Mouse (Mus musculus): Measurements from ENCODE around the gene Sept1. TPM values are rescaled to one million over a fixed set of nuclear protein-coding genes. Genes with fewer than 3 reads are reported as not detected.

Gene Sept1
- polyA plus RNA-seq, 1 experiment from 2014 or later, result 22.2 TPM

DNA sequence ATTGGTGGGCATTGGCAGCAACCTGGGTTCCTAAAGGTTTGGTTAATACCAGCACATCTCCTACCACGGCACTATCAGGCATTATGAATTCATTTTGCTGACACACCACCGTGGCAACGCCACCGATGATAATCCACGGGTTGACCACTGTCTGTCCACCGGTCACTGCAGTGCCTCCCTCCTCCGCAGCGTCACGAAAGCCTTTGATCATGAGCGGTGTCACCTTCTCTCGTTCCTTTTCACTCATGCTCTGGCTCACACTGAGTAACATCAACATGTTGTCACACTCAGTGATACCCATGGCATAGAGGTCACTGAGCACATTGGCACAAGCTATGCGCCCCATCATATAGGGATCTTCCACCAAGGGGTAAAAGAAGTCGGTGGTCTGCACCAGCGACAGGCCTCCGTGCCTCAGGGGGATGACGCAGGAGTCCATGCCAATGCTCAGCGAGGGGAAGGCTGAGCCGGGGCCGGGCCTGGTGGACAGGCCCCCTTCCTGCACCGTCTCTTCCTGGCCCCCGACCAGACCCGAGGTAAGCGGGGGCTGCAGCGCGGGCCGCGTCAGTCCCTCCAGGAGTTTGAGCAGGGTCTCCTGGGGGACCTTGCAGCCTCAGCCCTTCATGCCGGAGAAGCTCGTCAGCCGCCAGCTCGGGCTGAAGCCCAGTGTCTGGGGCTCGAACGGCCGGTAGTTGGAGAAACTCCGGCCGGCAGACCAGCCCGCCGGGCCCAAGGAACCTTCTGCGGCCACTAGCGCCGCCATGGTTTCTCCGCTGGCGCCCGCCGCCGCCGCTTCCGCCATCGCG, 40.4 kb upstream of the Sept1 start:
- peak overlapping the region; percentile 88 for H3K9ac ChIP-seq (ENCODE audit: low read length)
- peak overlapping the region; percentile 78 to 81 for H3K27ac ChIP-seq (replicated peaks in 1 of 2; ENCODE audit: control insufficient read depth in 1 of 2, insufficient read depth in 1 of 2, low read depth in 2 of 2, low read length in 2 of 2)
- 11% methylated on average over 50 of the region's 50 CpGs for WGBS
- peak overlapping the region; percentile 66 to 78 for H3K4me3 ChIP-seq (ENCODE audit: control insufficient read depth in 1 of 2, insufficient read depth in 1 of 2, low read depth in 1 of 2, low read length in 2 of 2)
- peaks cover 11 to 15% of the 10 kb centered on the region in 2 experiments for H3K4me1 ChIP-seq (ENCODE audit: control insufficient read depth in 2 of 2, insufficient read depth in 2 of 2, low read length in 2 of 2)
- H3K27me3 ChIP-seq (ENCODE audit: control insufficient read depth, insufficient read depth, low read length), result no peaks in the 10 kb centered on the region
- H3K36me3 ChIP-seq (ENCODE audit: control insufficient read depth, insufficient read depth, low read length), result peaks cover 11% of the 10 kb centered on the region
- H3K4me2 ChIP-seq (ENCODE audit: low read length), result peak overlapping the region; percentile 86
- peaks cover 4% of the 10 kb centered on the region; the same call in 1 of the 2 replicates for H3K9me3 ChIP-seq (ENCODE audit: control insufficient read depth, low read length)
- ATAC-seq (ENCODE audit: insufficient number of reproducible peaks, insufficient read depth, low FRiP score, low read depth), result peak; percentile 66

DNA sequence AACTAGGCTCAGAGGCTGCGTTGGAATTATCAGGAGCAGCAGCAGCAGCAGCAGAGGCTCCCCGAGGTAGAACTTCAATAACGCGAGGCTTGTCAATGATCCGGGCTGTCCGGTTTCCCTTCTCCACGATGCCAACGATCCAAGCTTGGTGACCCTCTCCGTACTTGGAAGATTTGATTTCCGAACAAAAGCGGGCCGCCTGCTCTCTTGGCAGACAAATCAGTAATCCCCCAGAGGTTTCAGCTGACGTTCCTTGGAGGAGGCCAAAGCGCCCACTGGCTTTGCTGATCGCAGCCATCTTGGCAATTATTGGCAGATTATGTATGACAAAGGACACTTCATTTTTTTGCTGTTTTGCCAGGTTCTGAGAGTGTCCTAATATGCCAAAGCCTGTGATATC, 39.6 kb upstream of the Sept1 start:
- Histone ChIP-seq H3K36me3 (ENCODE audit: control insufficient read depth, insufficient read depth, low read length) (peaks cover 11% of the 10 kb centered on the region), H3K27me3 (ENCODE audit: control insufficient read depth, insufficient read depth, low read length) (no peaks in the 10 kb centered on the region), H3K4me3 (ENCODE audit: control insufficient read depth in 1 of 2, insufficient read depth in 1 of 2, low read depth in 1 of 2, low read length in 2 of 2) (peak overlapping the region in 1 of 2 experiments; percentile 66; a peak in 2 of 4 replicates), H3K4me2 (ENCODE audit: low read length) (peak overlapping the region; percentile 86), H3K4me1 (ENCODE audit: control insufficient read depth in 2 of 2, insufficient read depth in 2 of 2, low read length in 2 of 2) (peaks cover 11 to 15% of the 10 kb centered on the region in 2 experiments), H3K9ac (ENCODE audit: low read length) (peak overlapping the region; percentile 88), H3K27ac (replicated peaks in 1 of 2; ENCODE audit: control insufficient read depth in 1 of 2, insufficient read depth in 1 of 2, low read depth in 2 of 2, low read length in 2 of 2) (no peak overlapping the region), H3K9me3 (ENCODE audit: control insufficient read depth, low read length) (peaks cover 5% of the 10 kb centered on the region; the same call in 1 of the 2 replicates)
- ATAC-seq (ENCODE audit: insufficient number of reproducible peaks, insufficient read depth, low FRiP score, low read depth), result no peak
- 95% methylated on average over 15 of the region's 15 CpGs for WGBS

DNA sequence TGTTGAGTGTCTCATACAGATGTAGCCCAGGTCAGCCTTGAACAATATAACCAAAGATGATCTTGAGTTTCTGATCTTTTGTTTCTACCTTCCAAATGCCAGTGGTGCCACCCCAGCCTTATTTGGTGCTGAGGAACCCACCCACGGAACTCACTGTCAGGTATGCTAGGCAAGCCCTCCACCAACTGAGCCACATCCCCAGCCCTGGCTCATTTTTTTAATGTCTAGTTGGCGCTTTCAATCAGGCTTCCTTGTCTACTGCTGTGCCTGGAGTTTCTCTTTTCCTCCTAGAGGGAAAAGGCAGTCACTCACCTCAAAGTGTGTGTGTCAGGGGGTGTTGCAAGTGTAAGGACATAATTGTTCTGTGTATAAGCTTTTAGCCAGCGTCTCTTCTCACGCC, 38.2 kb upstream of the Sept1 start:
- Histone ChIP-seq H3K9ac (ENCODE audit: low read length) (no peak overlapping the region), H3K4me1 (ENCODE audit: control insufficient read depth in 2 of 2, insufficient read depth in 2 of 2, low read length in 2 of 2) (peaks cover 11 to 15% of the 10 kb centered on the region in 2 experiments), H3K36me3 (ENCODE audit: control insufficient read depth, insufficient read depth, low read length) (peaks cover 11% of the 10 kb centered on the region), H3K27ac (replicated peaks in 1 of 2; ENCODE audit: control insufficient read depth in 1 of 2, insufficient read depth in 1 of 2, low read depth in 2 of 2, low read length in 2 of 2) (no peak overlapping the region), H3K4me3 (ENCODE audit: control insufficient read depth in 1 of 2, insufficient read depth in 1 of 2, low read depth in 1 of 2, low read length in 2 of 2) (no peak overlapping the region), H3K9me3 (ENCODE audit: control insufficient read depth, low read length) (peaks cover 5% of the 10 kb centered on the region; the same call in 1 of the 2 replicates), H3K27me3 (ENCODE audit: control insufficient read depth, insufficient read depth, low read length) (no peaks in the 10 kb centered on the region), H3K4me2 (ENCODE audit: low read length) (no peak overlapping the region)
- WGBS, result 96% methylated on average over 4 of the region's 4 CpGs
- no peak for ATAC-seq (ENCODE audit: insufficient number of reproducible peaks, insufficient read depth, low FRiP score, low read depth)

DNA sequence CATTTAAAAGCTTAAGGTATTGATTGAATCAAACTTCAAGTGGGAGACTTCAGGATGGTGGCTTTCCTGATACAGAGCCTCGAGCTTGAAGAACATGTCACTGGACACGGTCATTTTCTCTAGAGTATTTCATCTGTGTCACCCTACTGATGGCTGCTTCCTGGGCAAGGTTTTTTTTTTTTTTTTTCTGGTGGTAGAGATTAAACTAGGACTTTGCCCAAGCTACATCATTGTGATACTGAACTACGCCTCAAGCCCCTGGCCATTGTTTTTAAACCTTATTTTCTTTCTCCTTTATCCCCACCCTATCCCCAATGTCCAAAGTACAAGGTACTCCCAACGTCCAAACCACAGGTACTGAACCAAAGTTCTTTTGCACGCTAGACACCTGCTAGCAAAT, 37.7 kb upstream of the Sept1 start:
- no peaks in the 10 kb centered on the region for H3K27me3 ChIP-seq (ENCODE audit: control insufficient read depth, insufficient read depth, low read length)

DNA sequence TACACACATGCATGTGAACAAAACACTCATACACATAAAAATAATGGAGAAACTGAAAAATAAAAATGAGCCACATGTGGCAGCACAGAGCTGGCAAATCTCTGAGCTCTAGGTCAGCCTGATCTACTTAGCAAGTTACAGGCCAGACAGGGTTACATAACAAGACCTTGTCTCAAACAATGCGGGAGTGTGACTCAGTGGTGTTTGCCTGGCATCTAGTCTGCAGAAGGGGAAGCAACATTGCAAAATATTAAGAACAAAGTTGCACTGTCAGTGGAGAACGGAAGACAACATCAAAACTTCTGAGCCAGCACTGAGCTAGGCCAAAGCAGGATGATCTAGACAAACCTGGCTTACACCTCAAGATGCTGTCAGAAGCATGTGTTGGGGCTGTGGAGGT, 37.3 kb upstream of the Sept1 start:
- 83% methylated on average over 2 of the region's 2 CpGs for WGBS
- no peak overlapping the region for H3K9ac ChIP-seq (ENCODE audit: low read length)

More for the DNA sequence above, 37.7 kb upstream of the Sept1 start:
- H3K9me3 ChIP-seq (ENCODE audit: control insufficient read depth, low read length), result peaks cover 5% of the 10 kb centered on the region; the same call in 1 of the 2 replicates
- ATAC-seq (ENCODE audit: insufficient number of reproducible peaks, insufficient read depth, low FRiP score, low read depth), result no peak
- no peak overlapping the region for H3K4me2 ChIP-seq (ENCODE audit: low read length)
- no peak overlapping the region for H3K9ac ChIP-seq (ENCODE audit: low read length)
- H3K4me1 ChIP-seq (ENCODE audit: control insufficient read depth in 2 of 2, insufficient read depth in 2 of 2, low read length in 2 of 2), result peaks cover 11 to 15% of the 10 kb centered on the region in 2 experiments
- peaks cover 11% of the 10 kb centered on the region for H3K36me3 ChIP-seq (ENCODE audit: control insufficient read depth, insufficient read depth, low read length)
- H3K27ac ChIP-seq (replicated peaks in 1 of 2; ENCODE audit: control insufficient read depth in 1 of 2, insufficient read depth in 1 of 2, low read depth in 2 of 2, low read length in 2 of 2), result no peak overlapping the region
- no peak overlapping the region for H3K4me3 ChIP-seq (ENCODE audit: control insufficient read depth in 1 of 2, insufficient read depth in 1 of 2, low read depth in 1 of 2, low read length in 2 of 2)
- 89% methylated on average over 5 of the region's 5 CpGs for whole genome bisulfite sequencing

DNA sequence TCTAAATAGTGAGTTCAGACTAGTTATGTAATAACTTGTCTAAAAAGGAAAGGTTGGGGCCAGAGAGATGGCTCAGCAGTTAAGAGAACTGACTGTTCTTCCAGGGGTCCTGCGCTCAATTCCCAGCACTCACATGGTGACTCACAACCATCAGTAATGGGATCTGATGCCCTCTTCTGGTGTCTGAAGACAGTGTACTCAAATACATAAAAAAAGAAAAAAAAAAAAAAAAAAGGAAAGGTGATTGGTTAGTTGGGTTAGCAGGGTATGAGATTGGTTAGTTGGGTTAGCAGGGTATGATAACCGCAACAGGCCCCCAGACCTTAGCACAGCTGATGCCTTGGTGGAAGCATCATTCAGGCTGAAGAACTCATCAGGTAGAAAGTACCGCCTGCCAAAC, 30.6 kb upstream of the Sept1 start:
- H3K4me1 ChIP-seq (ENCODE audit: control insufficient read depth in 2 of 2, insufficient read depth in 2 of 2, low read length in 2 of 2), result peaks cover 2 to 14% of the 10 kb centered on the region in 2 experiments; a peak in 3 of 4 replicates
- H3K36me3 ChIP-seq (ENCODE audit: control insufficient read depth, insufficient read depth, low read length), result no peaks in the 10 kb centered on the region
- no peak overlapping the region for H3K27ac ChIP-seq (replicated peaks in 1 of 2; ENCODE audit: control insufficient read depth in 1 of 2, insufficient read depth in 1 of 2, low read depth in 2 of 2, low read length in 2 of 2)
- no peak overlapping the region for H3K9ac ChIP-seq (ENCODE audit: low read length)
- H3K4me2 ChIP-seq (ENCODE audit: low read length), result no peak overlapping the region
- no peak for ATAC-seq (ENCODE audit: insufficient number of reproducible peaks, insufficient read depth, low FRiP score, low read depth)
- H3K9me3 ChIP-seq (ENCODE audit: control insufficient read depth, low read length), result peaks cover 3% of the 10 kb centered on the region; the same call in 1 of the 2 replicates
- WGBS, result 85% methylated on average over 3 of the region's 3 CpGs
- H3K4me3 ChIP-seq (ENCODE audit: control insufficient read depth in 1 of 2, insufficient read depth in 1 of 2, low read depth in 1 of 2, low read length in 2 of 2), result no peak overlapping the region
- H3K27me3 ChIP-seq (ENCODE audit: control insufficient read depth, insufficient read depth, low read length), result no peaks in the 10 kb centered on the region

More for the DNA sequence above, 37.3 kb upstream of the Sept1 start:
- no peaks in the 10 kb centered on the region for H3K27me3 ChIP-seq (ENCODE audit: control insufficient read depth, insufficient read depth, low read length)
- peaks cover 11% of the 10 kb centered on the region for H3K36me3 ChIP-seq (ENCODE audit: control insufficient read depth, insufficient read depth, low read length)
- ATAC-seq (ENCODE audit: insufficient number of reproducible peaks, insufficient read depth, low FRiP score, low read depth), result no peak
- H3K4me3 ChIP-seq (ENCODE audit: control insufficient read depth in 1 of 2, insufficient read depth in 1 of 2, low read depth in 1 of 2, low read length in 2 of 2), result no peak overlapping the region
- H3K4me1 ChIP-seq (ENCODE audit: control insufficient read depth in 2 of 2, insufficient read depth in 2 of 2, low read length in 2 of 2), result peaks cover 11 to 15% of the 10 kb centered on the region in 2 experiments
- peaks cover 5% of the 10 kb centered on the region; the same call in 1 of the 2 replicates for H3K9me3 ChIP-seq (ENCODE audit: control insufficient read depth, low read length)
- no peak overlapping the region for H3K27ac ChIP-seq (replicated peaks in 1 of 2; ENCODE audit: control insufficient read depth in 1 of 2, insufficient read depth in 1 of 2, low read depth in 2 of 2, low read length in 2 of 2)
- H3K4me2 ChIP-seq (ENCODE audit: low read length), result no peak overlapping the region

DNA sequence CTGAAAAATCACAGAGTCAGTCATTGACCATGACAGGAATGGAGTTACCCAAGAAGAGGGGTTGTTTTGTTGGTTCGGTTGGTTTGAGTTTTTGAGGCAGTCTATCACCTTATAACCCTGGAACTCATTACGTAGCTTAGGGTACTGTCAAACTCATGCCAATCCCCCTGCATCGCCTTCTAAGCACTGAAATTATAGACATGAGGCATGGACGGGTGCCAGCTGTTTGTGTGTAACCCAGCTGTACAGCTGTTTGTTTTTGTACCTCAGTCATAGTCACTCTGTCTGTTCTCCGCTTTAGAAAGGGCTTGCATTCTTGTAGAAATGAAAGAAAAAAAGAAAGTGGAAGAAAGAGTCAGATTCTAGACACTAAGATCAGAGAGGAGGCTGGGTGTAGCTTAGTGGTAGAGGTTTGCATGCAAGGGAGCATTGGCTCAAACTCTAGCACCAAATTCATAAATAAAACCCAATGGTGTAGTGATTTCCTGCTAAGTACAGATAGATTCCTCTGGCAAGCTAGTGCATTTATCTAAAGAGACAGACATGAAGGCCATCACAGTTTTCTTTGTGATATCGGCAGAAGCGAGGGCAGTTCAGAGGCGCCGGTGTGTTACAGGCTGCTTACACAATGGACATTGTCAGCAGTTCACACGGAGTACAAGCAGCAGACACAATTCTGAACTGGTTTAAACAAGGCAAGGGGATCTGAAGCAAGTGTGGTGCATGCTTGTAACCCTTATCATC, 29.5 kb upstream of the Sept1 start:
- Histone ChIP-seq H3K4me2 (ENCODE audit: low read length) (no peak overlapping the region), H3K4me1 (ENCODE audit: control insufficient read depth in 2 of 2, insufficient read depth in 2 of 2, low read length in 2 of 2) (peaks cover 2 to 14% of the 10 kb centered on the region in 2 experiments; a peak in 3 of 4 replicates), H3K9me3 (ENCODE audit: control insufficient read depth, low read length) (no peaks in the 10 kb centered on the region), H3K36me3 (ENCODE audit: control insufficient read depth, insufficient read depth, low read length) (0 out of 2 replicates have a peak, but pooled peaks cover 2% of the 10 kb centered on the region), H3K9ac (ENCODE audit: low read length) (no peak overlapping the region), H3K27me3 (ENCODE audit: control insufficient read depth, insufficient read depth, low read length) (no peaks in the 10 kb centered on the region), H3K4me3 (ENCODE audit: control insufficient read depth in 1 of 2, insufficient read depth in 1 of 2, low read depth in 1 of 2, low read length in 2 of 2) (no peak overlapping the region), H3K27ac (replicated peaks in 1 of 2; ENCODE audit: control insufficient read depth in 1 of 2, insufficient read depth in 1 of 2, low read depth in 2 of 2, low read length in 2 of 2) (no peak overlapping the region)
- ATAC-seq (ENCODE audit: insufficient number of reproducible peaks, insufficient read depth, low FRiP score, low read depth), result no peak
- WGBS, result 69% methylated on average over 10 of the region's 10 CpGs

Measured in heart, embryonic 14.5 days (tissue).